Mouse (Mus musculus) ovary, postnatal 14 days (tissue): ENCODE measurements at regions not wholly inside any gene's neighbourhood (a gene's known extent, or its start where the extent isn't known, plus 50 kb on each side); places are given as distances from the start of the nearest gene placed in this dataset.

Experiments used
- DNase-seq: peaks from one replicate; pipeline ENCODE4 v3.0.0; 2022; ENCODE audit warnings: low spot score

- no peak for DNase-seq
Measured at GRCm38 (mm10) chr1:45575131-45575530, 72.0 kb upstream of the Col5a2 start.

GRCm38 (mm10) chr1:45580466-45580865 is 77.4 kb upstream of the Col5a2 start:
- DNase-seq, result no peak

GRCm38 (mm10) chr1:45587351-45588025 is 84.4 kb upstream of the Col5a2 start:
- DNase-seq, result no peak

GRCm38 (mm10) chr1:45597316-45597715 is 94.2 kb upstream of the Col5a2 start:
- no peak for DNase-seq

GRCm38 (mm10) chr1:45599421-45599820 is 96.3 kb upstream of the Col5a2 start:
- DNase-seq, result no peak

GRCm38 (mm10) chr1:45600011-45600410 is 96.9 kb upstream of the Col5a2 start:
- DNase-seq, result no peak

GRCm38 (mm10) chr1:45605571-45605970 is 102.5 kb upstream of the Col5a2 start:
- DNase-seq, result no peak

- no peak for DNase-seq
Measured at GRCm38 (mm10) chr1:45608316-45608715, 105.2 kb upstream of the Col5a2 start.

- no peak for DNase-seq
Measured at GRCm38 (mm10) chr1:45619008-45619407, 115.9 kb upstream of the Col5a2 start.

GRCm38 (mm10) chr1:45625921-45626320 is 122.8 kb upstream of the Col5a2 start:
- DNase-seq, result no peak

GRCm38 (mm10) chr1:45626733-45627132 is 123.7 kb upstream of the Col5a2 start:
- no peak for DNase-seq

- DNase-seq, result peak; percentile 34
Measured at GRCm38 (mm10) chr1:45627840-45628239, 124.8 kb upstream of the Col5a2 start.

GRCm38 (mm10) chr1:45647301-45647700 is 144.2 kb upstream of the Col5a2 start:
- DNase-seq, result no peak

GRCm38 (mm10) chr1:45653248-45653647 is 141.7 kb upstream of the Wdr75 start:
- no peak for DNase-seq

GRCm38 (mm10) chr1:45663882-45664520 is 131.0 kb upstream of the Wdr75 start:
- no peak for DNase-seq

GRCm38 (mm10) chr1:45672443-45673156 is 122.4 kb upstream of the Wdr75 start:
- peak; percentile 66 for DNase-seq

- DNase-seq, result no peak
Measured at GRCm38 (mm10) chr1:45675771-45676439, 119.1 kb upstream of the Wdr75 start.

- DNase-seq, result no peak
Measured at GRCm38 (mm10) chr1:45679964-45680709, 114.8 kb upstream of the Wdr75 start.

- DNase-seq, result no peak
Measured at GRCm38 (mm10) chr1:45700893-45701292, 94.1 kb upstream of the Wdr75 start.

- DNase-seq, result no peak
Measured at GRCm38 (mm10) chr1:45701516-45701915, 93.5 kb upstream of the Wdr75 start.

GRCm38 (mm10) chr1:45723369-45723768 is 71.6 kb upstream of the Wdr75 start:
- DNase-seq, result no peak

- no peak for DNase-seq
Measured at GRCm38 (mm10) chr1:45732958-45733357, 62.0 kb upstream of the Wdr75 start.
